Mouse (Mus musculus) cerebellum, adult 9-11 months (tissue): ENCODE results near the gene Cpsf4.
"Not testable (repeated sequence)": the region's sequence is repeated elsewhere in the genome, so short reads cannot be mapped to it uniquely, and the experiment has no call there.

Experiments used
- DNase-seq: peaks from one replicate; pipeline ENCODE4 v3.0.0; 2022

Gene Cpsf4

GRCm38 (mm10) chr5:145226453-145226852 lies 59.4 kb downstream of the Cpsf4 start:
- DNase-seq = no peak

- not testable (repeated sequence) for DNase-seq
Measured at GRCm38 (mm10) chr5:145229283-145229682, 62.3 kb downstream of the Cpsf4 start.

- no peak for DNase-seq
Measured at GRCm38 (mm10) chr5:145230641-145231040, 63.6 kb downstream of the Cpsf4 start.

DNA sequence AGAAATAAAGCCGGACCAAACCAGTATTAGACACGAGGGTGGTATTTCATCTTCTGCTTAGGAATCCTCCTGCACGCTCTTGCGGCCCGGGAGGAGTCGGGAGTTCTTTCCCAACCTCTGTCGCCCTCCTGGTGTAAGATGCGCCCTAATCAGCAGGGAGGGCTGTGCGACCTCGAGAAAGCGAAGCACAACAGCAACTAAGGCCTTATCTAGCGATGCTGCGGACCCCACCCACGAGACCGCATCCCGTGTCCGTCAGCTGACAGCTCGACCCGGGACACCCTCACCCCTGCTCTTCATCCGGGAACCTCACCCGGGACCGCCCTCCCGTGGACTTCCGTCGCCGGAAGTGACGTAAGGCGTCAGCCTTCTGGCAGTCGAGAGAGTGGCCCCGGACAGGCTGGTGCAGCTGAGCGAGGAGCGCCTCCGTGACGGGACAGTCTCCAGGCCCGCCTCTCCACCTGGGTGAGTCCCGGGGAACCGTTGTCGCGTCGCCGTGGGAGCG lies 64.4 kb downstream of the Cpsf4 start, which contains the start of gene Zfp655:
Gene Zfp655 (plus strand): TSS at position 349 of the 505 bp plus-strand sequence.
- peak; percentile 98 for DNase-seq
